Mouse (Mus musculus) cortical plate, adult 2 months (tissue): Measurements from ENCODE around the gene Nhej1. TPM values are rescaled to one million over a fixed set of nuclear protein-coding genes. Genes with fewer than 3 reads are reported as not detected.

ENCODE experiments used
- H3K27ac ChIP-seq: fragments of 200-500 bp; 2 replicates; pipeline ENCODE4 v1.5.1; 2012; ENCODE audit warnings: low read length, control low read depth, inconsistent platforms; ENCODE audit not compliant: insufficient read depth
- H3K4me1 ChIP-seq: fragments of 200-500 bp; 2 replicates; pipeline ENCODE4 v1.6.1; 2011; ENCODE audit warnings: low read length; ENCODE audit not compliant: control insufficient read depth, insufficient read depth
- H3K4me3 ChIP-seq: fragments of 200-500 bp; 2 replicates; pipeline ENCODE4 v1.5.1; 2011; ENCODE audit warnings: mild to moderate bottlenecking, low read length, control low read depth; ENCODE audit not compliant: insufficient read depth
- CTCF ChIP-seq: fragments of 200-500 bp; IDR thresholded peaks from 2 replicates; pipeline ENCODE4 v1.5.1; 2011; ENCODE audit warnings: mild to moderate bottlenecking, control low read depth, low read length; ENCODE audit not compliant: insufficient read depth; ENCODE audit errors: extremely low read depth
- POLR2A ChIP-seq: fragments of 200-500 bp; IDR thresholded peaks from 2 replicates; pipeline ENCODE4 v1.6.1; 2011; ENCODE audit warnings: mild to moderate bottlenecking, low read length, control low read depth; ENCODE audit not compliant: insufficient read depth; ENCODE audit errors: extremely low read depth
- polyA plus RNA-seq: library from polyadenylated mRNA; depleted of rRNA; stranded (reverse); fragments of >200 nt; gene quantifications from 2 replicates; pipeline ENCODE4 v1.2.3, GENCODE M21; 2012

The Nhej1 gene
- polyA plus RNA-seq, 1 experiment = 2.2 TPM

- no peaks in the 10 kb centered on the region for H3K4me1 ChIP-seq
- H3K4me3 ChIP-seq = no peak overlapping the region
- TF ChIP-seq POLR2A (no peak), CTCF (no peak)
- H3K27ac ChIP-seq = no peak overlapping the region
These were observed 22.6 kb upstream of the Nhej1 start for GRCm38 (mm10) chr1:75147411-75148135.

GRCm38 (mm10) chr1:75145589-75145988 is 20.6 kb upstream of the Nhej1 start:
- H3K4me3 ChIP-seq = no peak overlapping the region
- no peak for TF ChIP-seq POLR2A
- no peak for TF ChIP-seq CTCF
- H3K27ac ChIP-seq = no peak overlapping the region
- no peaks in the 10 kb centered on the region for H3K4me1 ChIP-seq

DNA sequence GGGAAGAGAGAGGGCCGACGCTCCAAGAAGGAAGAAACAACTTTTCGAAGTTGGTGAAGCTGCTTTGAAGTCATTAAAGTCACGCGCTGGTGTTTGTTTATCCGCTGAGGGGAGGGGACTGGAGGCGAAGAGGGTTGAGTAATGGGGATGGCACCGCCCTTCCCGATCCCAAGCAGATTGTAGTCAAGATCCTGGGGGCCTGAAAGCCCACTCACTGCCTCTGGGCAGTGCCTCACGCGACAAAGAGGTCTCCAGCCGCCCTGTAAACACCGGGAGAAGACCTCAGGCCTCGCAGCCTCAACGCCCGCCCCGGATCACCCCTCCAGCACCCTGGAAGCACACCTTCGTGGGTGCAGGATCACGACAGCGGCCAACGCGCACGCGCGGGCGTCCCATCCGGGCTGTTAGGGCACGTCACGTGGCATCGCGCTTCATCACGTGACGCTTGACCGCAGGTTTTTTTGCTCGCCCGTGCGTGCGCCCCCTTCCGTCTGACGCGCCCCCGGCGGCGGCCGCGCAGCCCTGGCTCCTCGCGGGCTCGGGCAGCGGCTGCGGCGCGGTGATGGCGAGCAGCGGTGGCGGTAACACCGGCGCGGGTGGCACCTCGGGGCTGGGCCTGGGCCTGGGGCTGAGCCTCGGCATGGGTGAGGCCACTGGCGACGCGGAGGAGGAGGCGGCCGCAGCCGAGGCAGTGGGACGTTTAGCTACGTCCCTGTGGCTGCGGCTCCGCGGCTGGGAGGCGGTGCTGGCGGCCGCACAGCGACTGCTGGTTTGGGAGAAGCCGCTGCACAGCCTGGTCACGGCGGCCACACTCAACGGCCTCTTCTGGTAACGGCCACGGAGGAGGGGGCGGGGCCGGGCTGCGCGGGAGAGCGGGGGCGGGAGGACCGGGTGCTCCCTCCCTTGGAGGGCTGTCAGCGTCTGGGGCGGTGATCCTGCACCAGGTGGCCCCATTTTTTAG is 17.6 kb upstream of the Nhej1 start, which contains the start of the genes Cnppd1 and Retreg2:
Cnppd1 (minus strand) TSS at position 411 of the 961 bp plus-strand sequence.
Retreg2 (plus strand) TSS at position 478 of the 961 bp plus-strand sequence.
- Histone ChIP-seq H3K4me3 (peak within 1 kb of the TSS; percentile 75), H3K27ac (peak within 1 kb of the TSS; percentile 99), H3K4me1 (no peaks in the 10 kb centered on the region)
- peak; percentile 88 for TF ChIP-seq POLR2A
- peak; percentile 28; the same call in 1 of the 2 replicates for TF ChIP-seq CTCF

- Histone ChIP-seq H3K4me3 (peak overlapping the region; percentile 75), H3K27ac (peak overlapping the region; percentile 99), H3K4me1 (no peaks in the 10 kb centered on the region)
- TF ChIP-seq CTCF (no peak), POLR2A (peak; percentile 47; the same call in 1 of the 2 replicates)
These were observed 16.6 kb upstream of the Nhej1 start for GRCm38 (mm10) chr1:75141486-75142190.

- Histone ChIP-seq H3K27ac (peak overlapping the region; percentile 99; the same call in 1 of the 2 replicates), H3K4me3 (peak overlapping the region; percentile 75), H3K4me1 (no peaks in the 10 kb centered on the region)
- no peak for TF ChIP-seq CTCF
- TF ChIP-seq POLR2A = no peak
These were observed 15.7 kb upstream of the Nhej1 start for GRCm38 (mm10) chr1:75140601-75141190.

GRCm38 (mm10) chr1:75138448-75138847 is 13.4 kb upstream of the Nhej1 start:
- Histone ChIP-seq H3K4me3 (no peak overlapping the region), H3K27ac (no peak overlapping the region), H3K4me1 (no peaks in the 10 kb centered on the region)
- TF ChIP-seq POLR2A = no peak

GRCm38 (mm10) chr1:75136730-75137129 is 11.7 kb upstream of the Nhej1 start:
- TF ChIP-seq POLR2A = no peak
- TF ChIP-seq CTCF = no peak
- no peak overlapping the region for H3K27ac ChIP-seq
- no peaks in the 10 kb centered on the region for H3K4me1 ChIP-seq
- H3K4me3 ChIP-seq = no peak overlapping the region

- Histone ChIP-seq H3K4me3 (no peak overlapping the region), H3K27ac (no peak overlapping the region)
- TF ChIP-seq POLR2A (no peak), CTCF (no peak)
These were observed 11.3 kb upstream of the Nhej1 start for GRCm38 (mm10) chr1:75136293-75136692.

GRCm38 (mm10) chr1:75133421-75134207 is 8.6 kb upstream of the Nhej1 start, which contains the start of gene Slc23a3:
Slc23a3 (minus strand) TSS chr1:75133890.
- Histone ChIP-seq H3K4me1 (no peaks in the 10 kb centered on the region), H3K4me3 (no peak within 1 kb of the TSS), H3K27ac (no peak within 1 kb of the TSS)
- TF ChIP-seq POLR2A = no peak
- no peak for TF ChIP-seq CTCF

More at GRCm38 (mm10) chr1:75136293-75136692, 11.3 kb upstream of the Nhej1 start:
- no peaks in the 10 kb centered on the region for H3K4me1 ChIP-seq
